Mouse (Mus musculus): ENCODE measurements at regions not wholly inside any gene's neighbourhood (a gene's known extent, or its start where the extent isn't known, plus 50 kb on each side); places are given as distances from the start of the nearest gene placed in this dataset.

DNA sequence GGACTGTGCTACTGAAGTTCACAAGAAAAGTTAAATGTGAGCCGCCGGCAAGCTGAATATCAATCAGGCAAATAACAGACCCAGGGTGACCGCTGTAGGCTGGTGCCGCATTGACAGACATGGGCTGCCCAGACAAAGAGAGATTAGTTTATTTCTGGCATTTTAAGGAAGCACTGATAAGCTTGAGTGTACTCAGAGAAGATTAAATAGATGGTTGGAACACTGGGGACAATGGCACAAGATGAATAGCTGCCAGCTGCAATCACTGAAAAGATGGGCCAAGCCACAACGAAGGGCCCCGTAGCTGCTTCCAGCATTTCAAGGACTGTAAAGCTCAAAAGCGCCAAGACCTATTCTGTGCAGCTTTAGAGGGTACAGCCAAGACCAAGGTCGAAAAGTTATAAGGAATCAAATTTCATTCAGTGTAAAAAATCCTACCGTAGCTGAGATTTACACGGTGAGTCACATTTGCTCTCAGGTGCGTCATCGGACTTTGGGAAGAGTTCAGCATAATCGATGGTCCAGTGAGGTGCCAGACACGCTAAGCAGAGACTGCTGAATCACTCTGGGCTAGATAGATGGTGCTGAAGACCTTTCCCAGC, 285.1 kb upstream of the Camk1g start:
- TF ChIP-seq CTCF (IDR thresholded peaks at IDR 0.05; ENCODE audit: borderline replicate concordance, extremely low read depth, insufficient read depth, insufficient read length): no peak
- TF ChIP-seq POLR2A (IDR thresholded peaks at IDR 0.05; ENCODE audit: borderline replicate concordance, extremely low read depth, insufficient read depth, insufficient read length, poor library complexity, severe bottlenecking): no peak
- peak; percentile 69 for DNase-seq (ENCODE audit: low read depth)

DNA sequence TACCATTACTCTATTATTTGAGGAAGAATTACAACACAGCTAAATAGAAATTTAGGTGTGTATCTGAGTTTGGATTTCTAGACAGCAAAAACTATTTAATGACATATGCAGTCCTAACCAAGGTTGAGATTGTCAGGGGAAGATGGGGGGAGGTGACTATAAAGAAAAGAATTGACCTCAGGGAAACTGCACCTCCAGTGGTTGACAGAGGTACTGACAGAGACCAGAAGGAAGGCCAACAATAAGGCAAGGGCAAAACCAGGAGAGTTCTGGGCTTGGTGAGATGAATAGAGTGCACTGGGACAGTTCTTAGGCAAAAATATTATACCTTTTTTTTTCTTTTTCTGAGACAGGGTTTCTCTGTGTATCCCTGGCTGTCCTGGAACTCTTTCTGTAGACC, 280.2 kb upstream of the Camk1g start:
- DNase-seq (ENCODE audit: low read depth): no peak
- TF ChIP-seq POLR2A (IDR thresholded peaks at IDR 0.05; ENCODE audit: borderline replicate concordance, extremely low read depth, insufficient read depth, insufficient read length, poor library complexity, severe bottlenecking) (no peak), CTCF (IDR thresholded peaks at IDR 0.05; ENCODE audit: borderline replicate concordance, extremely low read depth, insufficient read depth, insufficient read length) (peak; percentile 26; the same call in 1 of the 2 replicates)

DNA sequence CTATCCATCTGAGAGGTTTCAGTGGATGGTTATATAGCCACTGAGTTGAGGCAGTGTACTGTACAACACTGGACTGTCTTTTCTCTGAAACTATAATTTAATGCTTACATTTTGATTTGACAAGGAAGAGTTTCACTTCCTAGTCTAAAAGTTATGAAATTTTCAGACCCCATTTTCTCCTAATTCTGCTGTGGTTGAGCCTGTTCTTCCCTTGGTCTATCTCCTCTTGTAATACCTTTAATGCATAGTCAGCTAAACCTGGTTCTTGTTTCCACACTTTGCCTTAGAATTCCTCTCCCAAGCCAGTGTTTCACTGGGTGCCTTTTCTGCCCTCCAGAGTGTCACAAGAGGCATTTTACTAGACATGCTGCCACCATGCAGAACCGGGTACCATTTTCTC, 279.3 kb upstream of the Camk1g start:
- DNase-seq (ENCODE audit: low read depth): no peak
- TF ChIP-seq POLR2A (IDR thresholded peaks at IDR 0.05; ENCODE audit: borderline replicate concordance, extremely low read depth, insufficient read depth, insufficient read length, poor library complexity, severe bottlenecking): no peak
- TF ChIP-seq CTCF (IDR thresholded peaks at IDR 0.05; ENCODE audit: borderline replicate concordance, extremely low read depth, insufficient read depth, insufficient read length): no peak

DNA sequence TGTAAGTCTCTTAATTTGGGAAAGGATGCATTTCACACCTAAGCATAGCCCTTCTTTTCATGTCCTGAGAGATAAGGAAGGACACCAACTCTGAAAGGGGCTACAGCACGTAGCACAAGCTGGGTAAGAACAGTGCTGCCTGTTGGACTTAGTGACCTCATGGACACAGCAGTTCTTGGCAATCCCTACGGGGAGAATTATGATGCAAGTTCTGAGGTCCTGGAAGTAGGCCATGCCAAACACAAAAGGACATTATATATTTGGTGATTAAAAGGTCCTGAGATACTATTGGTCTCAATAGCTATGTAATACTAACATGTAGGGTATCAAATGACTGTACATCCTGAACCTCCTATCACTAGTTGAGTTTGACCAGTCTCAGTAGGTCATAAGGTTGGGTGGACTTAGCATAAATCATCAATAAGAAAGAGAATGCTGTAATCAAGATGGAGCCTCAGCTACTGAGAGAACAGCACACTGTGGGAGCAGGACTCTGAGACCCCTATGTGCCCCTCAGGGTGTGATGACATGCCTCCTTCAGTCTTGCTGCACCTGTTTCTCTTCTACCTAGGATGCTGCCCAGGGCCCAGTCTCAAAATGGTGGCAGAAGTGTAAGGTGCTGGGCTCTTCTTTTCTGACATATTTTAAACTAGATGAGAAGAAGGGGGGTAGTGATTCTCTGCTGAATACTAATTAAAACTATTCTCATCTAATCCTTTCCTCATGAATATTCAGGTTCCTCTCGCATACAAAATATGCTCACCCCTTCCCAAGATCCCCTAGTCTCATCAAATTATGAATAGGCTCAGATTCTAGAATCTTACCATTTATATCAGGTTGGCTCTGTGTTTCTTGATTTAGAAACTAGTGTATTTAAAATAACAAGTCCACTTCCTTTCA, 277.5 kb upstream of the Camk1g start:
- peak; percentile 58 for DNase-seq (ENCODE audit: low read depth)
- TF ChIP-seq POLR2A (IDR thresholded peaks at IDR 0.05; ENCODE audit: borderline replicate concordance, extremely low read depth, insufficient read depth, insufficient read length, poor library complexity, severe bottlenecking): no peak
- TF ChIP-seq CTCF (IDR thresholded peaks at IDR 0.05; ENCODE audit: borderline replicate concordance, extremely low read depth, insufficient read depth, insufficient read length): no peak

DNA sequence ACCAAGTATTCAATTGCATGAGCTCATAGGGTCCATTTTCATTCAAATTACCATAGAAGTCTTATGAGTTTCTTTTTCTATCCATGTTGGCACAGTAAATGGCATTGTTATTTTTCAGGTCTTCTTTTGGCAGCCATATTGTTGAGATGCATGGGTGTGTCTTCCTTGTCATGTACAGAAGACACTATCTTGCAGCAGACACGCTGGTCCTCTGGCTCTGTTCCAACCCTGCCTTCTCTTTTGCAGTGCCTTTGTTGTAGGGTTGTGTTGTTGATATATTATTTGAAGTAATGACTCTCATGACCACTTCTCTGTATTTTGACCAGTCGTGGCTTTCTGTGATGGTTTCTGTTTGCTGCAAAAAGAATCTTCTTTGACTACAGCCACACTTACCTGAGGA, 274.4 kb upstream of the Camk1g start:
- TF ChIP-seq CTCF (IDR thresholded peaks at IDR 0.05; ENCODE audit: borderline replicate concordance, extremely low read depth, insufficient read depth, insufficient read length) (no peak), POLR2A (IDR thresholded peaks at IDR 0.05; ENCODE audit: borderline replicate concordance, extremely low read depth, insufficient read depth, insufficient read length, poor library complexity, severe bottlenecking) (no peak)
- no peak for DNase-seq (ENCODE audit: low read depth)

DNA sequence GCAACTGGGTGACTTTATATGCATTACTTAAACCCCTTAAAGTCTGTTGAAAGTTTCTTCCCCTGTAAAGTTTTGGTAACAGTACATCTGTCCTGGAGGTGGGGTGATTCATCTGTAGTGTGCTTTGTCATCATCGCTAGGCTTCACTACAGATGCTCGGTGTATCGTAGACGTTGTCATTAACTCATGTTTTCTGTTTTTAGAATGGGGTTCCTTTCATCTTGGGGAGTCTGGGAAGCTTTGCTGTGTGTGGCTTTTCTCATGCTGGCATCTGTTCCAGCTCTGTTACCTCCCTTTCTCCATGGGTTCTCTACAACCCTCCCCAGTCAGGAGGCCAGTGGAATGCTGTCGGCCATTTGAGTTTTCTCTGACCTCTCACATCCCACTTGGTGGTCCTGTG, 266.4 kb upstream of the Camk1g start:
- DNase-seq (ENCODE audit: low read depth): no peak
- TF ChIP-seq CTCF (IDR thresholded peaks at IDR 0.05; ENCODE audit: borderline replicate concordance, extremely low read depth, insufficient read depth, insufficient read length): no peak
- TF ChIP-seq POLR2A (IDR thresholded peaks at IDR 0.05; ENCODE audit: borderline replicate concordance, extremely low read depth, insufficient read depth, insufficient read length, poor library complexity, severe bottlenecking): no peak

DNA sequence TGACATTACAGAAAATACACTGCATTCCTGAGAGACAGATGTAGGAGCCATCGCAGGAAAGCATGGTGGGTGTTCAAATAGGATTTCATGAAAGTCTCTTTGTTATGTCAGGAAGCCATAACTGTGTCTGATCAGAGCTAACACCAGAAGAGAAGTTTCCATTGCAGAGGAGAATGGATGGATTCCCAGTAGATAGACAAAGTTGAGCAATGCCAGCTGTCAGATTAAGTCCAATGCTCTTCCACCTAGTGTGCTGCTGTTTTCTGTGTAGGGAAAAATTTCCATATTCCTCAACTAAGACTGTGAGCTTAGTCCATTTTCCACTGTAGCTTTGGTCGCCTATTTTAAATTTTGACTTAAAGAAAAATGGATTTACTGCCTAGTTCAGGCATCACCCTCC, 262.0 kb upstream of the Camk1g start:
- no peak for DNase-seq (ENCODE audit: low read depth)
- TF ChIP-seq CTCF (IDR thresholded peaks at IDR 0.05; ENCODE audit: borderline replicate concordance, extremely low read depth, insufficient read depth, insufficient read length) (no peak), POLR2A (IDR thresholded peaks at IDR 0.05; ENCODE audit: borderline replicate concordance, extremely low read depth, insufficient read depth, insufficient read length, poor library complexity, severe bottlenecking) (no peak)

DNA sequence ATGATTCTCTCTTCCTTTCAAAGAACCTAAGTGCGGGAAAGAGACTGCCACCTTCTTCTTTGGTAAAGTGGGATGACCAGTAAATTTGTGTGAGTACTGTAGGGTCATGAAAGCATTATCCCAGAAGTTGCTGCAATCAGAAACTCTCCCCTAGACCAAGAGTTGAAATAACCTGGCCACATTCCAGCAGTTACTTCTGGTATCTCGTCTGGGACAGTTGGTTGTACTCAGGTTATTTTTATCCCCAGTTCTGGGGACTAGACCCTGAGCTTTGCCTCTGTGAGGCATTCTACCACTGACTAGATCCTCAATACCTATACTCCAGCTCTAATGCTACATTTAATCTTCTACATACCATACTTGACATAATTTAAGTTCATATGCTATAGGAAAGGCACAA, 259.8 kb upstream of the Camk1g start:
- DNase-seq (ENCODE audit: low read depth): no peak
- TF ChIP-seq POLR2A (IDR thresholded peaks at IDR 0.05; ENCODE audit: borderline replicate concordance, extremely low read depth, insufficient read depth, insufficient read length, poor library complexity, severe bottlenecking) (no peak), CTCF (IDR thresholded peaks at IDR 0.05; ENCODE audit: borderline replicate concordance, extremely low read depth, insufficient read depth, insufficient read length) (no peak)

DNA sequence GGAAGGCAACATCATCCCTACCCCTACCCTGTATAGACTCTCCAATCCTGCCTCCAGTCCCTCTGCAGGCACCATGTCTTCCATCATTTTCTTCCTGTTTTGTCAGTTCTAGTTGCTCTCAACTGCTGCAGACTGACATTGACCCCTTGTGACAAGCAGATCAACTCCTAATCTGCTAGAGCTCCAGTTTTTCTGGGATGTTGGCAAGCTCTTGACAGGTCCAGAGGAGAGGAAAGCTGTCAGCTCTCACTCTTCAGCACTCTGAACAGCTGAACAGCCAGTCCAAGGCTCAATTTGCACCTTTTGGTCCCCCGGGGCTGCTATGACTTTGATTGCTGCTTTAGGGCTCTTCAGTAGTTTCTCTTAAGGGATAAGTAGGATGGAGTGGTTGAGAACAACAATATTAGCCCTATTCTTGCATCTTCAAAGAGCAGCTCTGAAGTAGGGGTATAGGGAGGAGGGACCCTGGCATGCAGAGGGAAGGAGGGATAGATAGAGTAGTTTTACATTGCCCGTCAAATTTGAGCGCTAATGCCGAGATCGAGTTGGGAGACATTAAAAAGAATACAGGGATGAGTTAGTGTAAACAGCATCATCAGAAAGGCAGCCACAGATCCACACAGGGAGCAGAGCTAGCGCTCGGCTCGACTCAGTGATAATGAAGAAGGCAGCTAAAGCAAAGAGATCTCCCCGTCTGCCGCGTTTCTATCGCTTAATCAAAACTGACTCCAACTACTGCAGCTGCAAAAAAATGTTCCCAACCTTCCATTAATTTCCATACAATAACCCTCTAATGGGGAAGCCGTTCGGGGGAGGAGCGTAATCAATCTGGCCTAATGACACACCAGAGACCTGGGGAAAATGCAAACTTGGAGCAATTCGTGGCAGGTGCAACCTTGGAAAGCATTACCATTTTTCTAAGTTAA, 257.1 kb upstream of the Camk1g start:
- TF ChIP-seq CTCF (IDR thresholded peaks at IDR 0.05; ENCODE audit: borderline replicate concordance, extremely low read depth, insufficient read depth, insufficient read length) (no peak), POLR2A (IDR thresholded peaks at IDR 0.05; ENCODE audit: borderline replicate concordance, extremely low read depth, insufficient read depth, insufficient read length, poor library complexity, severe bottlenecking) (no peak)
- peak; percentile 70 for DNase-seq (ENCODE audit: low read depth)

DNA sequence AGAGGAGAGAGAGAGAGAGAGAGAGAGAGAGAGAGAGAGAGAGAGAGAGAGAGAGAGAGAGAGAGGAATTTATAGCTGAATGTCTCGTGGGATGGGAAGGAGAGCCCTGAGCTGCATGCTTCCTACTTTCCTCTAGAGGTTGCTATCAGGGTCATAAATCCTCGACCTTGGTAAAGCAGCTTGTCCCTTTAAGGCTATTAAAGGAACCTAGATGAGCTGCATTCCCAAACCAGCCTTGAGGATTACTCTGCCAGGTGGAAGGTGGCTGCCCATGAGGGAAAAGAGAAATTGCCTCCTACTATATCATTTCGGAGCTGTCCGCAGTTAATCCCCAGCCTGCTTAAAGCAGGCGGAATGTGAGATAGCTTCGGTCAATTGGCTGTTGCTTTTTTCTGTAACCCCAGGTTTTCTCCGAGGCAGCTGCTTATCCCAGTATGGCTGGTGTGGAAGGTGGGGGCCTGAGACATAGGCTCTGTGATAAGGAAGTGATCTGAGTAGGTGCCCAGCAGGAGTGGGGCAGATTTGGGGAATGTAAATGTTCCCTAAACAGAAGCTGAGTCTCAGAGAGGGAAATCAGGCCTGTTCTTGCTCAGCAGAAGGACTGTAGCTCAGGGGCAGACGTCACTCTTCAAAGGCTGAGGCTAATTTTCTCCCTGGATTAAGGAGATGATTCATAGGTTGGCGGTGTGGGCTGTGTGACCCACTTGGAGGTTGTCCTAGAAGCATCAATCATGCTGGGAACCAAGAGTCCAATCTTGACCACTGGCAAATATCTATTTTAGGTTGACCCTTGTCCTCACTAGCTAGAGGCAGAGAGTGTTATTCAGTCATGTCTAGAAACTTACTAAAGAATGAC, 255.2 kb upstream of the Camk1g start:
- DNase-seq (ENCODE audit: low read depth): peak; percentile 31
- no peak for TF ChIP-seq CTCF (IDR thresholded peaks at IDR 0.05; ENCODE audit: borderline replicate concordance, extremely low read depth, insufficient read depth, insufficient read length)
- TF ChIP-seq POLR2A (IDR thresholded peaks at IDR 0.05; ENCODE audit: borderline replicate concordance, extremely low read depth, insufficient read depth, insufficient read length, poor library complexity, severe bottlenecking): no peak
